Mouse (Mus musculus) CD4-positive helper T cell, adult 2 months (primary cell): Measurements from ENCODE around the gene Gm6685.
"Not testable (repeated sequence)": the region's sequence is repeated elsewhere in the genome, so short reads cannot be mapped to it uniquely, and the experiment has no call there.

Source experiments
- DNase-seq: peaks from one replicate; pipeline ENCODE4 v3.0.0-alpha.2; 2012; ENCODE audit warnings: low read depth, missing footprints, low spot score

The Gm6685 gene

DNA sequence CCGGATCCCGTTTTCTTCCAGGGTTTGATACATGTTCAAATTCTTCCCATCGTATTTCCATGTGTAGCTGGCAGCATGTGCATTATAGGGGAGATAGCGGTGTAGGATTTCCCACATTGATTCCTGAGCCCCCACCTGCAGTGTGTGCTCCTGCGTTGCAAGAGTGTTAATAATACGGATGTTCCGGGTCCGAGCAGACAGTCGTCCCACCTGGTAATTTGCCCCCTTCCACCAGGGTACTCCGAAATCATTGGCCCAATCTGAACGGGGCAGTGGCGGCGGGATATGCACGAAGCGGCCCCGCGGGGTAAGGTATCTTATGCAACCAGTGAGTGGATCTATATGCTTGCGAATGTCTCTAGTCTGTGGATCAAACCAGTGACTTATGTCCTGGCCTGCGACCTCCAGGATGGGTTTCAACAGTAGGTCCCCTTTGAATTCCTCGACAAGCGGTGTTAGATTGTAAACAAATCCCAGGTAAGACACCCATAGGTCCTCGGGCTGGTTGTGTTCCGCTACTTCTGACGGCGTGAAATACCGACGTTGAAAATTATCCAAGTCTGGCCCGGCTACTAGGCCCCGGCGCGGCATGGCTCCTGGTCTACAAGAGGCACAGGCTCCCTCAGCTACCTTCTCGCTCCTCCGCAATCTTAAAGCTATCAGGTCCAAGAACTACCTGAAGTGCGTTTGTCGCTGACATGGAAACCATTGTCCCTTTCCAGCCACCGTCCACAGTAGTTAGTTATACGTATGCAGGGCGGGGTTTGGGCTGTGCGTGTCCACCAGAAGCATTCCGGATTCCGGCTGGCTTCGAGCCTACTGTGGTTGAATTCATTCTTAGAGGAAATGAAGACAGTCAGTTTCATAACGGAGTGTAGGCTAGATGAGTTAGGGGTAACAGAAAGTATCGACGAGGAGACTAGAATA lies at the start of gene Gm6685:
Gene Gm6685 (minus strand): TSS at position 644 of the 927 bp plus-strand sequence.
- not testable (repeated sequence) for DNase-seq

DNA sequence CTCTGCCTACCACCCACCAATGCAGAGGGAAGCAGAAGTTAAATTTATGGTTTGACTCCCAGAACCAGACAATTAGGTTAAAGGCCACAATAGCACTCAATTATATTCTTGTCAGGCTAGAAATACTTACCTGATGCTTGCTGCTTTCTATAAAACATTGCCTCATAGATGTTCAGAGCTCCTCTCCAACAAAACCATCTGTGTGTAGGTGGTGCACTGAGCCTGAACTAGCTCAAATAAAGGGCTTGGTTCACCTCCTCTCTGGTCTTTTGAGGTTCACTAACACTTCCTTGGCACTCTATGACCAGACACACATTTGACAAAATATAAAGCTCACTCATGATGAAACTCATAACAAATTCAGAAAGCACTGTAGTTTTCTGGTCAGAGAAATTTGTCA lies 36.2 kb upstream of the Gm6685 start:
- no peak for DNase-seq

DNA sequence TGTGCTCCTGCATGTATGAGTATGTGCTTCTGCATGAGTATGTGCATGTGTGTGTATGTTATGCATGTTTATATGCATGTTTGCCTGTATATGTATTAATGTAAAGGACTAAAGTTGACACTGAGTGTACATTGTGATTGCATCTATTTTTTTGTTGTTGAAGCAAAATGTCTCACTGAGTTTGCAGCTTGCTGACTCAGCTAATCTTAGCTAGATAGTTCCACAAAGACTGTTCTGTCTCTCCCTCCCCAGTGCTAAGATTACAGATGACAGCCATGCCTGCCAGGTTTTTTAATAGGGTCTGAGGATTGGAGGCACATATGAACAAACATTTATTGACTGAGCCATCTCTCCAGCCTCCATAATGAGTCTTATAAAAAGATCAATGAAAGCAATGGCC lies 35.0 kb upstream of the Gm6685 start:
- no peak for DNase-seq

DNA sequence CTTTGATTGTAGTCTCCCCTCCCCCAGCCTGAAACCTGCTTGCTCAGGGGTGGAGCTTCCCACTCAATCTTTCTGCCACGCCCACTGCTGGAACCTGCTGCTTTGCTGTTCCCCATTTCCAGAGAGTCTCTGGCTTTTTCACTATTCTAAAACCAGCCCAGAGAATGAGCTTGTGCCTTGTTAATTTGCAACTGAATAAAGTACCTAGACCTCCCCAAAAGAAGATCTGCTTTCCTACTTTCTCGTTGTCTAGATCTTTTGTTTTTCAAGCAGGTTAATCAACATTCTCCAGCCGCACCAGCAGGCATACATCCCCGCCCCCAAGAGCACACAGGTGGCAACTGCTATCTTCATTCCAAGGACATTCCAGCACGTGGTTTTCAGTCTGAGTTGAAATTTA lies 31.7 kb upstream of the Gm6685 start:
- not testable (repeated sequence) for DNase-seq

DNA sequence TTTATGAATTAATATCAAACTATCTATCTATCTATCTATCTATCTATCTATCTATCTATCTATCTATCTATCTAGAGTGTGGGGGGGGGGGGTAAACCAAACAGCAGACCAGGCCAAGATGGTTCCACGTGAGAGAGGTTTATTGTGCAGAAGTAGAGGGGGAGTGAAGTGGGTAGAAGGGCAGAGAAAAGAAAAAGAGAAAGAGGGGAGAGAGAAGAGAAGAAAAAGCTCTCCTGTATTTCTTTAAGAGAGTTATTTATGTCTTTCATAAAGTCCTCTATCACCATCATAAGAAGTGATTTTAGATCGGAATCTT lies 26.2 kb upstream of the Gm6685 start:
- DNase-seq = no peak

DNA sequence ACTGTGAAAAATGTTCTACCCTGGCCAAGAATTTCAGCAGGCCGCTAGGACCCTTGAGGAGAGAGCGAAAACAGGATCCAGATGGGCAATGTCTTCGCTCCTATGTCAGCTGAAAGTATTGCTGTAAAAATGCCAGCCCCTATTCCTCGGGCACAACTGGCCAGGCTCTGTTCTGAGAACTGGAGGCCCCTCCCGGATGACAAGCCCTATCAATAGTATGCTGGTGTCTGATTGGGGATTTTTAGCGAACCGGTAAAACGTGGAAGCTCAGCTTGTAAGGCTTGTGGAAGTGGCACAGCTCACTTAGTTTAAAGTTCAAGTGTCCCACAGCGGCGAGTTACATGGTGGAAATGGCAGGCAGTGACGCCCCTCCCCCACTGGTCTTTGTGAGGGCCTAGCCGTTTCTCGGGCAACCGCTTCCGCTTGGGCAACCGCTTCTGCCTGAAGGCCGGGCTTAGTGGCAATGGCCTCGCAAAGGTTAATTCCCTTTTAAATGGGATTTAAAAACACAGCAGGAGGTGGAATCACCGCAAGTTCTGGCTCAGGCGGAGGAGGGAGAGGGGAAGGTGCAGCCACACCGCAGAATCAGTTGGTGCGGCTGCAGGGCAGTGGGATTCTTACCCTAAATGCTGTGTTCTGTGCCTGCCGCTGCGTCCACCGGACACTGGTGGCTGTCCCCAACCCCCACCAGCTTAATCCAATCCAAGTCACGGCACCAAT lies 25.7 kb upstream of the Gm6685 start:
- peak; percentile 12 for DNase-seq

DNA sequence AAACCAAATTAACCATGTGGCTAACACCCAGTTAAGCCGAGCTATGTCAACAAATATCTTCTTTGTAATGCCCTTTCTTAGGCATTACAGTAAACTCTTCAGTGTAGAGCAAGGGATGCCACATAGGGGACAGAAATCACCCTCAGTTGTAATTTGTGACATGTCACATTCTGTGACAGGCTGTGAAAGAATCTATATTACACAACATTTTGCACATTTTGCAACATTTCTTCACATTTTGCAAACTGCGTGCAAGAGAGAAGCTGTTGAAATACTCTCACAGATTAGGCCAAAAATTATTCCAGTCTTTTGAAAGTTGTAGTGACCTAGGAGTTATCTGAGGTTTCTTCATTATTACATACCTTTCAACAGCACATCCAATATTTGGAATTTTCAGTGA lies 3.8 kb upstream of the Gm6685 start:
- no peak for DNase-seq

DNA sequence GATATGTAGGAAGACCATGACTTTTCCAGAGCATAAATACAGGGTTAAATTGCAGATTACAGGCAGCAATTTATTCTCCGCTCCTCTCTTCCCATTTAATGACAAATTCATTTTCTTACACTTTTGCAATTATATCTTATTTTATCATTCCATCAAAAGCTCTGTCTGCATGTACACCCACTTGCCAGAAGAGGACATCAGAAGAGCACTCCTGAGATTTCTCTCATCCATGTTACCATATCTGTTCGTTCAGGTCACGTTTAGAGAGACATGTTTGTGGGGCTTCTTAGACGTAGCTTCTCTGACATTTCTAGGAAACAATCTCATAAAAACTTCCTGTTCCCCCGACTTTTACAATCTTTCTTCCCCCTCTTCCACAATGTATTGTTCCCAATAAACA lies 2.2 kb upstream of the Gm6685 start:
- DNase-seq = no peak

DNA sequence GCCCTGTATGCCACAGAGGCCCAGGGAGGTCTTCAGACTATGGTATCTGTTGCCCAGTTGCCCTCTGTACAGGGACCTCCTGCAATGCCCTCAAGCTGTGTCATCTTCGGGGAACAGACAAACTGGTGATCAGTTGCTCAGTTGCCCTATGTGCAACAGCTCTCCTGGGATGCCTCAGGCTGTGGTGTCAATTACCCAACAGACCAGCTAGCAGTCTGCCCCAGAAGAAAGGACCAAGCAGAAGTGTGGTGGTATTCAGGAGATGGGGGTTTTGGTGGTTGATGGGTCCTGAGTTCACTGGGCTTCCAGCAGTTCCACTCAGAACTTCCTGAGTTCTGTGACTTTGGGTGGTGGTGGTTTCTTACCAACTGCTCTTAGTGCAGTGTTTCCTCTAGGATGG lies 11.8 kb downstream of the Gm6685 start:
- DNase-seq = no peak

DNA sequence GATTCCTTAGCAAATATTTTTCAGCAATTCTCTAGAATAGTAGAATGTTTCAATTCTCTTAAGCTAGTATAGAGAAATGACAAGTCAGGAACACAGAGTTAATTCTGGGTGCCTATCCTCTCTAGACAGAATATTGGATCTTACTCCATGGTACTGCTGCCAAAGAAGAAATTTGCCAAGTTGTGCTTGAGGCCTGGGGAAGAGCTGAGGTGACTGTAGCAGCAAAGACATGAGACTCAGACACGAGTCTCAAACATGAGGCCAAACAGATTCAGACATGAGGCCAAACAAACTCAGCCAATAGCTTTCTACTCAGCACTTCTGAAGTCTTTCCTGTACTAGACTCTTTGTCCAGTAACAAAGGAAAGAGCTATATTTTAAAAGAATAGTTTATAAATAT lies 26.3 kb downstream of the Gm6685 start:
- DNase-seq = no peak

DNA sequence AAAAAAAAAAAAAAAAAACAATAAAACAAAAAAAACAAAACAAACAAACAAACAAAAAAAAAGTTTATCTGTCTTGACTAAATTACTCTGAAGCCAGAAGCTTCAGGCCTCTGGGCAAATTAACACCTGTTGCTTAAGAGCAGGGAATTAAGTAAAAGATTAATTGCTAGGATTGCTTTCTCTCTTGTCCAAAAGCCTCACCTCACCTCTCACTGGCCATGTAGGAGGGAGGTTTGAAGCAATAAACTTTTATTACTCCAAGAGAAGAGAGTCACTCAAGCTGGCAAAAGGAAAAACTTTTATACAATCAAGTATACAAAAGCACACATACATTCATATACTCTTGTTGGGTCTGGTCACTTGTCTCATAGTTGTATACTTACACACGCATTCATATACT lies 31.9 kb downstream of the Gm6685 start:
- no peak for DNase-seq

DNA sequence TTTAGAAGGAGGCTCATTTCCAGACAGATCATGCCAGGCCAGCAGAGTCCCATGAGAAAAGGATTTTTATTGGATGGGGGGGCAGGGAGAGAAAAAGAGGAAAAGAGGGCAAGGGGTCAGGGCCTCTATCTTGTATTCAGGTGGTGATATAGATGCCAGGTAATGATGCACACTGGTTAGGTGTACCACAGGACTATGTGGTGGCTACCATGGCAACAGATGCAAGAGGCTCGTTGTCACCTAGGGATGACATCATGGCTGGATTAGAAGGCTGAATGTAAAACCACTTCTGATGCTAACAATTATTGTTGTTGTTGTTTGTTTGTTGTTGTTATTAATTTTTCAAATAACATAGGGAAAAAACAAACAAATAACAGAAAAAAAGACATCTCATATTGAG lies 49.2 kb downstream of the Gm6685 start:
- no peak for DNase-seq
